Comparison of ENCODE assay signal across 18 mouse cellular contexts in the genomic region with DNA sequence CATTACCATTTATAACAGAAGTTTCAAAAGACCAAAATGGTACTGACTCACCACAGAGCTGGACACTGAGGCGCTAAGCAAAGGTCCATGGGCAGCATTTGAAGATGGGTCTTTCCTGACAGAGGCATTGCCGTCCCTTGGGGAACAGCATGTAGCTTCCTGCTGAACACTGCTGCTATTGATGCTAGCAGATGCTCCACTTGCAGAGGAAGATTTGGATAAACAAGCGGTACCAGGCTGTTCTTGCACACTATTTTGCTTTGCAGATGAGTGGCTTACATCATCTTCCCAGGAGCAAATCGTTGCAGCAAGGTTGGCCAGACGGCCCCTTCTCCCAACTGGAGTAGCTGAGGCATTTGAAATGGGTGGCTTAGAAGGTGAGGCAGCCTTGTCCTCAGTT. TPM values are rescaled to one million over a fixed set of nuclear protein-coding genes. Genes with fewer than 3 reads are reported as not detected.
DNase-seq lines count a peak whose midpoint lies in the region; ATAC-seq and TF ChIP-seq lines count a peak whose summit lies in the region.
"Had no signal": no experiment of that assay in that cellular context is flagged by ENCODE, and none has a peak within 500 bp of the region (broad histone marks: within the 10 kb centered on the region; RNA-seq: fewer than 3 reads in every experiment).

No protein-coding gene starts in this region.

- TF ChIP-seq POLR2A in thymus, adult 2 months (IDR thresholded peaks at IDR 0.05; ENCODE audit: control insufficient read depth, extremely low read depth, insufficient read depth, low read length, poor library complexity): no peak

- no peak overlapping the region for H3K4me2 ChIP-seq in liver, postnatal 0 days (ENCODE audit: low read depth, low read length)
- H3K4me2 ChIP-seq: embryonic facial prominence, embryonic 12.5 days; heart, embryonic 11.5 days had no signal

- DNase-seq in heart, adult 11 months: peak; percentile 69
- no peak for DNase-seq in heart, postnatal 36 days
- peak; percentile 54 for DNase-seq in right cerebral cortex, adult 18-20 months
- DNase-seq in right cerebral cortex, postnatal 14 days: no peak
- DNase-seq in layer of hippocampus, postnatal 14 days (ENCODE audit: low spot score in 2 of 2): peak; percentile 33 to 34
- peak; percentile 62 for DNase-seq in telencephalon, adult 2 months (ENCODE audit: low read depth, low spot score)
- DNase-seq in thymus, adult 2 months: no peak
- DNase-seq in liver, postnatal 0 days: no peak
- DNase-seq: gastrocnemius, postnatal 10 days; heart, postnatal 4 days; kidney, postnatal 10 days; lung, postnatal 14 days had no signal

- H3K4me1 ChIP-seq in thymus, adult 2 months (replicated peaks; ENCODE audit: control insufficient read depth, insufficient read depth, low read length): no peaks in the 10 kb centered on the region
- H3K4me1 ChIP-seq in liver, postnatal 0 days (ENCODE audit: insufficient read depth): no peaks in the 10 kb centered on the region
- H3K4me1 ChIP-seq: embryonic facial prominence, embryonic 12.5 days had no signal

- TF ChIP-seq CTCF in thymus, adult 2 months (IDR thresholded peaks at IDR 0.05; ENCODE audit: borderline replicate concordance, control insufficient read depth, extremely low read depth, insufficient read depth, low read length, poor library complexity): no peak
- TF ChIP-seq CTCF in liver, postnatal 0 days (IDR thresholded peaks at IDR 0.05; ENCODE audit: low read depth): no peak

- ATAC-seq in liver, postnatal 0 days: no peak
- ATAC-seq: activated CD4-positive, CD25-positive, alpha-beta regulatory T cell, adult 4 months; intestine, postnatal 0 days; midbrain, embryonic 16.5 days had no signal

- intact Hi-C loops in heart, postnatal 36 days (cut with DNase I): no loop called here

- no peak overlapping the region for H3K9ac ChIP-seq in liver, postnatal 0 days (replicated peaks)
- H3K9ac ChIP-seq: embryonic facial prominence, embryonic 12.5 days; liver, embryonic 14.5 days had no signal

- H3K27me3 ChIP-seq in thymus, adult 2 months (ENCODE audit: control insufficient read depth, insufficient read depth, low read length): no peaks in the 10 kb centered on the region
- H3K27me3 ChIP-seq in liver, postnatal 0 days (ENCODE audit: insufficient read depth, low read length): no peaks in the 10 kb centered on the region
- H3K27me3 ChIP-seq: embryonic facial prominence, embryonic 12.5 days had no signal

- no peak for TF ChIP-seq EP300 in liver, postnatal 0 days (IDR thresholded peaks at IDR 0.05; ENCODE audit: low read depth)

- WGBS in thymus, adult 2 months: 95% methylated on average over 5 of the region's 5 CpGs
- WGBS in liver, postnatal 0 days (ENCODE audit: insufficient replicate concordance): 91% methylated on average over 5 of the region's 5 CpGs

- H3K4me3 ChIP-seq in thymus, adult 2 months (ENCODE audit: control insufficient read depth, insufficient read depth, low read length): no peak overlapping the region
- no peak overlapping the region for H3K4me3 ChIP-seq in liver, postnatal 0 days (ENCODE audit: low read depth, low read length)
- H3K4me3 ChIP-seq: embryonic facial prominence, embryonic 12.5 days had no signal

- no peaks in the 10 kb centered on the region for H3K9me3 ChIP-seq in liver, postnatal 0 days (ENCODE audit: low read length)
- H3K9me3 ChIP-seq: embryonic facial prominence, embryonic 12.5 days had no signal

- no peak overlapping the region for H3K27ac ChIP-seq in thymus, adult 2 months (ENCODE audit: control insufficient read depth, insufficient read depth, low read length)
- H3K27ac ChIP-seq in liver, postnatal 0 days (ENCODE audit: low read depth): no peak overlapping the region
- H3K27ac ChIP-seq: embryonic facial prominence, embryonic 12.5 days; liver, embryonic 14.5 days had no signal

- H3K36me3 ChIP-seq in thymus, adult 2 months (ENCODE audit: control insufficient read depth, insufficient read depth, low read length): peaks cover 45% of the 10 kb centered on the region
- peaks cover 79% of the 10 kb centered on the region for H3K36me3 ChIP-seq in liver, postnatal 0 days (replicated peaks; ENCODE audit: insufficient read depth, low read length)

RNA-seq across cellular contexts. Expression of a gene that starts 12.9 kb away (rescaled TPM):
- total RNA-seq in heart, postnatal 36 days (2021): 1 to 10 TPM; 1.6 to 2.1 TPM
- 10 to 100 TPM; 15.5 to 16.2 TPM for total RNA-seq in layer of hippocampus, postnatal 14 days (2021)
- 11.1 and 11.2 TPM in 2 replicates for polyA plus RNA-seq in thymus, adult 2 months (2012; rRNA removed)
- 6.9 and 7.2 TPM in 2 replicates for polyA plus RNA-seq in liver, postnatal 0 days (2015; fragmentation: Nextera tagmentation; extraction: Ambion mirVana)

RNA-seq across cellular contexts. Expression of a gene that starts 35.2 kb away (rescaled TPM):
- under 1 TPM; 0.47 to 0.57 TPM for total RNA-seq in heart, postnatal 36 days (2021)
- total RNA-seq in layer of hippocampus, postnatal 14 days (2021): 1 to 10 TPM; 7.1 to 7.2 TPM
- polyA plus RNA-seq in thymus, adult 2 months (2012; rRNA removed): 1.9 and 2.1 TPM in 2 replicates
- 1.2 and 1.6 TPM in 2 replicates for polyA plus RNA-seq in liver, postnatal 0 days (2015; fragmentation: Nextera tagmentation; extraction: Ambion mirVana)

Comparison
In these comparisons a context has a peak if more than half of its experiments do, and no peak if none do; other contexts are left out.
1. DNase-seq: peak in heart, adult 11 months (single experiment), right cerebral cortex, adult 18-20 months (single experiment), layer of hippocampus, postnatal 14 days (2 of 2) and telencephalon, adult 2 months (single experiment); none in heart, postnatal 36 days (0 of 2), right cerebral cortex, postnatal 14 days (single experiment), thymus, adult 2 months (single experiment) and liver, postnatal 0 days (single experiment).
2. RNA of a gene that starts 12.9 kb away (total RNA-seq): 15.5 to 16.2 TPM in layer of hippocampus, postnatal 14 days; 1.6 to 2.1 TPM in heart, postnatal 36 days; every median in the first group is over 4 times any median in the second.
3. RNA of a gene that starts 35.2 kb away (total RNA-seq): 7.1 to 7.2 TPM in layer of hippocampus, postnatal 14 days; 0.47 to 0.57 TPM in heart, postnatal 36 days; every median in the first group is over 4 times any median in the second.